Mouse (Mus musculus) neural tube, embryonic 12.5 days (tissue): ENCODE measurements around the gene Fstl3. TPM values are rescaled to one million over a fixed set of nuclear protein-coding genes. Genes with fewer than 3 reads are reported as not detected.

Experiments used
- ATAC-seq: fragments of 200-750 bp; cut with Nextera tagmentation; 2 replicates; pipeline ENCODE4 v1.8.0; 2017; ENCODE audit warnings: low read depth, mild to moderate bottlenecking, moderate TSS enrichment, moderate library complexity; ENCODE audit not compliant: low FRiP score
- H3K27ac ChIP-seq: fragments of 300-500 bp; sonication (generic); 2 replicates; pipeline ENCODE4 v1.5.1; 2016
- H3K27me3 ChIP-seq: fragments of 300-500 bp; sonication (generic); replicated peaks from 2 replicates; pipeline ENCODE4 v1.6.1; 2016; ENCODE audit warnings: mild to moderate bottlenecking
- H3K36me3 ChIP-seq: fragments of 300-500 bp; sonication (generic); 2 replicates; pipeline ENCODE4 v1.6.1; 2016; ENCODE audit warnings: mild to moderate bottlenecking
- H3K4me1 ChIP-seq: fragments of 300-500 bp; sonication (generic); 2 replicates; pipeline ENCODE4 v1.6.1; 2016
- H3K4me2 ChIP-seq: fragments of 300-500 bp; sonication (generic); replicated peaks from 2 replicates; pipeline ENCODE4 v1.6.1; 2016; ENCODE audit warnings: mild to moderate bottlenecking
- H3K4me3 ChIP-seq: fragments of 300-500 bp; sonication (generic); 2 replicates; pipeline ENCODE4 v1.5.1; 2016
- H3K9ac ChIP-seq: fragments of 300-500 bp; sonication (generic); 2 replicates; pipeline ENCODE4 v1.6.1; 2016; ENCODE audit warnings: mild to moderate bottlenecking
- H3K9me3 ChIP-seq: fragments of 300-500 bp; sonication (generic); 2 replicates; pipeline ENCODE4 v1.6.1; 2016; ENCODE audit warnings: mild to moderate bottlenecking
- WGBS: fragments of 180-500 bp; shearing (Covaris S2); methylation state at CpG from one replicate; pipeline ENCODE4 v1.1.7; 2016; 5-methylcytosine and 5-hydroxymethylcytosine counted together
- polyA plus RNA-seq: library from polyadenylated mRNA; unstranded; fragments of >200 nt; fragmentation: Nextera tagmentation; extraction: Ambion mirVana; gene quantifications from 2 replicates; pipeline ENCODE4 v1.2.1, GENCODE M21; 2016

The Fstl3 gene
- polyA plus RNA-seq, 1 experiment from 2014 or later, result 1.5 TPM

DNA sequence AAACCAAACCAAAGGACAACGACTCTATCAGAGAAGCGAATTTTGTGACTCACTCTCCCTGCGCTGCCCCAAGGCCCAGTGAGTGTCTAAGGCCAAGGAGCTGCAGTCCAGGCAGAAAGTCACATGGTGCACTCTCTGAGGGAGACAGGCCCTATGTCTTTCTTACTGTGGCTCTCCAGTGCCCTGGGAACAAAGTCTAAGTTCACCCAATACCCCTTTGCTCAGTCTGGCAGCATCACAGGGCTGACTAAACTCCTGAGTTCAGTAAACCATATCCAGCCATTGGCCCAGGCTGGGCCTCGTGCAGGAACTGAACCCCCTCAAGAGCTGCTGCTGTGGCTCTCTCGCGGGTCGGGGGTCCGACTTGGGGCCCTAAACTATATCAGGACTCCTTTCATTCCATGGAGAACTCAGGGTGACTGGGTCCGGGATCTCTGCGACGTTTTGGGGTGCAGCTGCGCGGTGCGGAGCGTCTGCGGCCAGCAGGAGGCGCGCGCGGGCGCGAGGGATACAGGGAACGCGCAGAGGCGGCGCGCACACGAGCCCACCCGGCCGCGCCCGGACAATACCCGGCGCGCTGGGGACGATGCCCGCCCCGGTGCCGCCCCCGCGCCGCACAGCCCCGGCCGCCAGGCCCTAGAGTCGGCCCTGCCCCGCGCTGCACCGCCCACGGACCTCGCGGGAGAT is 16.1 kb downstream of the Fstl3 start, which contains the start of gene Palm:
Gene Palm (plus strand): TSS at position 522 of the 687 bp plus-strand sequence.
- WGBS, result 6% methylated on average over 51 of the region's 51 CpGs
- H3K27ac ChIP-seq, result peak within 1 kb of the TSS; percentile 46
- H3K4me3 ChIP-seq, result peak within 1 kb of the TSS; percentile 92
- no peaks in the 10 kb centered on the region for H3K36me3 ChIP-seq
- peak within 1 kb of the TSS; percentile 98 for H3K9ac ChIP-seq
- no peaks in the 10 kb centered on the region for H3K9me3 ChIP-seq
- ATAC-seq, result peak; percentile 63
- H3K4me2 ChIP-seq, result peak within 1 kb of the TSS; percentile 70
- H3K4me1 ChIP-seq, result peaks cover 30% of the 10 kb centered on the region
- H3K27me3 ChIP-seq, result 0 out of 2 replicates have a peak, but pooled peaks cover 4% of the 10 kb centered on the region

DNA sequence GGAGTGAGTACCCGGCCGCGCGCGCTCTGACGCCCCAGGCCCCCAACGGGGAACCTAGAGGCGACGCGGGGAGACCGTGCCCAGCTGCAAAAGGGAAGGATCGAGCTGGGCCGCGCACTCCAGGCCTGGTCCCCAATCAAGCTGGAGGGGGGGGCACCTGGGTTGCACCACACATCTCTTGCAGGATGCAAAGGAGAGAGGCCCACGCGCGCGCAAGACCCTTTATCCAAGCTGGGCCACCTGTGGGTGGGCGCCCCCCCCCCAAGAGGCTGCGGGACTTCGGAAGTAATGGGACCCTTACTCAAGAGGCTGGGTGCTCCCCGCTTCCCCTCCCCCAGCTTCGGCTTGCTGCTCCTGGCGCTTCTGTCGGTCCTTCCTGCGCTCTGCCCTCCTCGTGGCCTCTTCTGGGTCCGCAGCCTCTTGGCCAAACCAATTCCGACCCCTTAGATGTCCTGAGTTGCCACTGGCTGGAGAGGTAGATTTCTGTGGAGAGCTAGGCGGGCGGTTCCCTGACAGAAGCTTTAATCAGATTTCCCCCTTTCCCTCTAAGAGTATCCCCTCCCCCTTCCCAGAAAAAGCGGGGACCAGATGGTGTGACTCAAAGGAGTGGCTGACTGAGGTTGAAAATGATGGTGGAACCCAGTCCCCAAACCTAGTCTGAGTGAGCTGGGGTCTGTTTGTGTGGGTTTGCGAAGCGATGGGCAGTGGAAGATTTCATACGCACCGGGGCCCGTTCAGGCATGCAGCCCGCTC is 16.8 kb downstream of the Fstl3 start:
- Histone ChIP-seq H3K4me2 (peak overlapping the region; percentile 70), H3K27ac (peak overlapping the region; percentile 46), H3K4me3 (peak overlapping the region; percentile 92), H3K36me3 (no peaks in the 10 kb centered on the region), H3K4me1 (peaks cover 33% of the 10 kb centered on the region), H3K9ac (peak overlapping the region; percentile 98), H3K9me3 (no peaks in the 10 kb centered on the region), H3K27me3 (0 out of 2 replicates have a peak, but pooled peaks cover 4% of the 10 kb centered on the region)
- ATAC-seq, result peak; percentile 36; the same call in 1 of the 2 replicates
- WGBS, result under 1% methylated on average over 38 of the region's 38 CpGs

DNA sequence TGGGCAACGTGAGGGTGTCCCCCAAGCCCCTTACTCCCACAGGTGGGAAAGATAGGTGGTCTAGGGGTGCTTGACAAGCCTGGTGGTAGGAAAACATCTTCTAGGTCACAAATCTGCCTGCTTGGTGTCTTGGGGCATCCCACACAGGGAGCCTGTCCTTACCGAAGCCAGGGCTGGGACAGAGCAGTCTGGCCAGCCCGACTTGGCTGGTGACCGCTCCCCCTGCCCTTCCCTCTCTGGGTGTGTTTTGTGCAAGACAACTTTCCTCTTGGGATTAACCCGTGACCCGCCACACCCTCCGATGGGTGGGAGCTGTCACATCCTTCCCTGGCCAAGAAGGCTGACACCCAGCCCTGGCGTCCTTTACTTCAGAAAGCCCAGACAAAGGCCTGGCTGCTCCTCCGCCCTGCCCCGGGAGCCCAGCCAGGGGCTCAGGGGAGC is 17.4 kb downstream of the Fstl3 start:
- Histone ChIP-seq H3K36me3 (no peaks in the 10 kb centered on the region), H3K27me3 (0 out of 2 replicates have a peak, but pooled peaks cover 1% of the 10 kb centered on the region), H3K4me1 (peaks cover 33% of the 10 kb centered on the region), H3K4me2 (peak overlapping the region; percentile 70), H3K4me3 (peak overlapping the region; percentile 92), H3K27ac (peak overlapping the region; percentile 46; the same call in 1 of the 2 replicates), H3K9ac (peak overlapping the region; percentile 98), H3K9me3 (no peaks in the 10 kb centered on the region)
- peak; percentile 43; the same call in 1 of the 2 replicates for ATAC-seq
- WGBS, result 7% methylated on average over 10 of the region's 10 CpGs

DNA sequence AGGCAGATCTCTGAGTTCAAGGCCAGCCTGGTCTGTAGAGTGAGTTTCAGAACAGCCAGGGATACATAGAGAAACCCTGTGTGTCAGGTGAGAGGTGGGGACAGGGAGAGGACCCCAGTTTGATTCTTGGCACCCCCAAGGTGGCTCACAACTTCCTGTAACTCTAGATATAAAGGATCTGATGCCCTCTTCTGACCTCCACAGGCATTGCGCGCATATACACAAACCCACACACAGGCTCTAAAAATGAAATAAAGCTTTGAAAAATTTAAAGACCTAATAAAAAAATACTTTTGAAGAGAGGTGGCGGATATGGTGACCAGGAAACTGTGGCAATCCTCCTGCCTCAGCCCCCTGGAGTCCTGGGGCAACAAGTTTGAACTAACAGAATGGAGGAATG is 18.8 kb downstream of the Fstl3 start:
- Histone ChIP-seq H3K9ac (no peak overlapping the region), H3K4me3 (no peak overlapping the region), H3K9me3 (no peaks in the 10 kb centered on the region), H3K27me3 (no peaks in the 10 kb centered on the region), H3K4me1 (peaks cover 37% of the 10 kb centered on the region), H3K27ac (no peak overlapping the region), H3K36me3 (0 out of 2 replicates have a peak, but pooled peaks cover 3% of the 10 kb centered on the region), H3K4me2 (0 out of 2 replicates have a peak overlapping the region, but pooled peaks have one; percentile 3)
- ATAC-seq, result no peak
- 98% methylated on average over 3 of the region's 3 CpGs for WGBS

DNA sequence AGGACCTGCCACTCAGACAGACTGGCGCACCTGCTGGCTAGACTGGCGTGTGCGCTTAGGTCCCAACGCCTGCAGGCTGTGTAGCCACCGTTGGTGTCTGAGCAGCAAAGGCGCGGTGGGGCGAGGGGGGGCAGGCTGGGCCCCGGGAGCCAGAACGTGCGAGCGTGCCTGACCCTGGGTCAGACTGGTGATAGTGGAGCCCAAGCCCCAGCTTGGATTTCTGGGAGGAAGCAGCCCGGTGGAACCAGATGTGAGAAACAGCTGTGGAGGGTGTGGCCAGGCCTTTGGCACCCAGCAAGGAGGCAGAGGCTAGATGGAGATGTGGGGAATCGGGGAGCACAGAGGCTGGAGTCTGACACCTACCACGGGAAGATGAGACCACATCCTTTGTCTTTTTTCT is 20.3 kb downstream of the Fstl3 start:
- Histone ChIP-seq H3K9ac (peak overlapping the region; percentile 26; the same call in 1 of the 2 replicates), H3K36me3 (0 out of 2 replicates have a peak, but pooled peaks cover 3% of the 10 kb centered on the region), H3K4me3 (peak overlapping the region; percentile 15)

DNA sequence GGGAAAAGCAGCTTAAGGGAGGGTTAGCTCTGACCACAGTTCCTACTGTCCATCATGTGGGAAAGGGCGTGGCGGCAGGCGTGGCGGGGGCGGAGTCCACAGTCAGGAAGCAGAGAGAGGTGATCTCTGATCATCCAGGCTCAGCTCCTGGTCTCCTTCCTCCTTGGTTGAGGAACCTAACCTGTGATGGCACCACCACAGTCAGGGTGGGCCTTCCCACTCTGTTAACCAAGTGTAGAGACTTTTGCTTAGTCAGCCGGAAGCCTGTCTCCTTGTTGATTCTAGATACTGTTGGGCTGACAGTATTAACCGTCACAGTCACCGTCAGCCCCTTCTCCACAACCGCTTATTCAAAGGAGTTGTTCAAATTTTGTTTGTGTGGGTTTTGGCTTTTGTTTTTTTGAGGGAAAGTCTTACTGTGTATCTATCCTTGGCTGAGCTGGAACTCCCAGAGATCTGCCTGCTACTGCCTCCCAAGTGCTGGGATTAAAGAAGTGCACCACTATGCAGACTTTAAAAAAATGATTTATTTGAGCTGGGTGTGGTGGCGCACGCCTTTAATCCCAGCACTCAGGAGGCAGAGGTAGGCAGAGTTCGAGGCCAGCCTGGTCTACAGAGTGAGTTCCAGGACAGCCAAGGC is 21.3 kb downstream of the Fstl3 start:
- H3K4me1 ChIP-seq, result peaks cover 57% of the 10 kb centered on the region
- H3K4me3 ChIP-seq, result no peak overlapping the region
- whole genome bisulfite sequencing, result 91% methylated on average over 12 of the region's 12 CpGs
- H3K9ac ChIP-seq, result no peak overlapping the region
- no peak overlapping the region for H3K27ac ChIP-seq
- ATAC-seq, result no peak
- no peaks in the 10 kb centered on the region for H3K9me3 ChIP-seq
- H3K27me3 ChIP-seq, result no peaks in the 10 kb centered on the region
- no peak overlapping the region for H3K4me2 ChIP-seq
- 0 out of 2 replicates have a peak, but pooled peaks cover 3% of the 10 kb centered on the region for H3K36me3 ChIP-seq

More for the DNA sequence above, 20.3 kb downstream of the Fstl3 start:
- no peaks in the 10 kb centered on the region for H3K27me3 ChIP-seq
- H3K4me2 ChIP-seq, result peak overlapping the region; percentile 40
- no peaks in the 10 kb centered on the region for H3K9me3 ChIP-seq
- H3K4me1 ChIP-seq, result peaks cover 49% of the 10 kb centered on the region
- no peak for ATAC-seq
- peak overlapping the region; percentile 27; the same call in 1 of the 2 replicates for H3K27ac ChIP-seq
- 42% methylated on average over 15 of the region's 15 CpGs for WGBS

DNA sequence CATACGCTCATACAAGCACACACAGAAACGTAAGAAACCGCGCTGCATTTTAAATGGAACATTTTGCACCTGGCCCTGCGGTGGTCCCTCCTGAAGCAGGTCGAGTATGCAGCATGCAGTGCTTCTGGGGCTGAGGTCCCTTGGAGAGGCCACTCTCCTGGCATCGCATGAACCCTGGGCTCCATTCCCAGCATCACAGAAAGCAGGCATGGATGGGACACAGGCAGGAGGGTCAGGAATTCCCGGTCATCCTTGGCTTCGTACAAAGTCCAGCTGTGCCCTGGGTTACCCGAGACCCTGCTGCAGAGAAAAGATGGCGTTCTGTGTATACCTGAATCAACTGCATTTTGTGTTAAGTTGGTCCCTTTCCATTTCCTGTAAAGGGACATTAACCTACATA is 23.4 kb downstream of the Fstl3 start:
- Histone ChIP-seq H3K4me3 (no peak overlapping the region), H3K4me1 (peaks cover 65% of the 10 kb centered on the region), H3K4me2 (no peak overlapping the region), H3K9ac (no peak overlapping the region), H3K27ac (no peak overlapping the region; the same call in 1 of the 2 replicates), H3K27me3 (no peaks in the 10 kb centered on the region), H3K36me3 (0 out of 2 replicates have a peak, but pooled peaks cover 3% of the 10 kb centered on the region), H3K9me3 (no peaks in the 10 kb centered on the region)
- WGBS, result 82% methylated on average over 11 of the region's 11 CpGs
- no peak for ATAC-seq

DNA sequence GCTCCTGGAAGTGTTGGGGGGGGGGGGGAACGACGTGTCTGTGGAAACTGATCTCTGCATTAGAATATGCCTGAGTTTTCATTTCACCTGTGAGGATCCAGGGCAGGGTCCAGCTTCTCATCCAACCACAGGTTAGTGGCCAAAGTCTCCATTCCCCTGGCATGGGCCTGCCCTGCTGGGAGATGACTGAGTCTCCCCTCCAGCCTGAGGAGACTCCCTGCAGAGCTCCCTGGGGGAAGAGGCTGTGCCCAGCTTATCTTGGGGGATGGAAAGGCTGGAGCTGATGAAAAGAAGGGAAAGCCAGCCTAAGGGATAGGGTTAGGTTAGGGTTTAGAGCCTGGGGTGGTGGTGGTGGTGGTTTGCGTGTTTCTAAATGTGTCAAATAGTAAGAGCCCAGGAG is 24.8 kb downstream of the Fstl3 start:
- H3K27me3 ChIP-seq, result no peaks in the 10 kb centered on the region
- H3K36me3 ChIP-seq, result peaks cover 6% of the 10 kb centered on the region; the same call in 1 of the 2 replicates
- peak overlapping the region; percentile 34 for H3K4me2 ChIP-seq
- H3K4me3 ChIP-seq, result no peak overlapping the region
- H3K27ac ChIP-seq, result no peak overlapping the region; the same call in 1 of the 2 replicates
- H3K9me3 ChIP-seq, result no peaks in the 10 kb centered on the region
- WGBS, result 43% methylated on average over 3 of the region's 3 CpGs
- H3K4me1 ChIP-seq, result peaks cover 73% of the 10 kb centered on the region
- H3K9ac ChIP-seq, result no peak overlapping the region
- no peak for ATAC-seq

DNA sequence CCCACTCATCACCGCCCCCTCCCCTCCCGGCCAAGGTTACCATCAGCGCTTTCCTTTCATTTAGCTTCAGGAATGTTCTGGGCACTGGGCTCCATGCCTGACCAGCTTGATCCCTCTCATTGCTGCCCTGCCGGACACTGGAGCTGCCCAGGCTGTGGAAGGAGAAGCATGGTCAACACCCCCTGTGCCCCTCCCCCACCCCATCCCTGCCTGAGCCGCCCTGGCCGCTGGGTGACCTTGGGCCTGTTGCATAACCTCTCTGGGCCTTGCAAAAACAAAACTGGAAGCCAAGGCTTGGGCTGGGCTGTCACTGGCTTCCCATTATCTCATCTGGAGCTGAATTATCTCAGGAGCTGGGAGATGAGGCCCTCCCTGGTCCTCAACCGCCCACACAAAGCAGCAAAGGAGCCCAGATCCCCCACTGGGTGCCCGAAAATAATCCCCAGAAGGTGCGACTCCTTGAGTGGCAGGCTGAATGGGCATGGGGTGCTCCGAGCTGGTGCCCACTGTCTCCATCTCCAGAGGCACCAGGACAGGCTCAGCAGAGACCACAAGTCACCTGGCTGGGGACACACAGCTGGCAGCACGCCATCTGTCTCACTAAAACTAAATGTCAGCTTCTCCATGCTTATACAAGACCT is 25.4 kb downstream of the Fstl3 start:
- Histone ChIP-seq H3K27ac (peak overlapping the region; percentile 91), H3K36me3 (peaks cover 12% of the 10 kb centered on the region; the same call in 1 of the 2 replicates), H3K4me3 (no peak overlapping the region), H3K4me1 (peaks cover 75% of the 10 kb centered on the region), H3K9ac (peak overlapping the region; percentile 13; the same call in 1 of the 2 replicates), H3K9me3 (no peaks in the 10 kb centered on the region), H3K4me2 (peak overlapping the region; percentile 34), H3K27me3 (no peaks in the 10 kb centered on the region)
- ATAC-seq, result no peak
- 41% methylated on average over 11 of the region's 11 CpGs for WGBS

DNA sequence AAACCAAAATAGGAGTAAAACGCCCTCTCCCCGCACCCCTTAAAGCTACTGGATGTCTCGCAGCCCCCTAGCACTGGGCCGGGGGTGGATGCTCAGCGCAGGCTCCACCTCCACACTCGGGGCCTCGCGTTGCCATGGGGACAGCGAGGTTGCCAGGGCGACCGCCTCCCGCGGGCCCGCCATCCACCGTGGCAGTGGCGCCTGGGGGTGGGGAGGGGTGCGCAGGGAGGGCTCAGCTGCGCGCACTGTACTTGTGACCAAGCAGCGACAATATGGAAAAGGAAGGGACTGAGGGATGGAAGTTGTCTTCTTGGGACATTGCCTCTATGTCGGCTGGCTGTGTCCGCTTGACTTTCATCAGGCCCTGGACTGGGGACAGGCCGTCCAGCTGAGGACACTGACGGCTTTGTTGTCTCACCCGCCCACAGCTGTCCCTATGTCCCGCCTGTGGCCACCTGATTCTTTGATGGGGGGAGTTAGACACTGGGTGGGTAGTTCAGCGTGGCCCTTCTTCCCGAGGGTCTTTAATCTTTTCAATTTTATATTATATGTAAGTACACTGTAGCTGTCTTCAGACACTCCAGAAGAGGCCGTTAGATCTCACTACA is 26.7 kb downstream of the Fstl3 start:
- peak; percentile 93 for ATAC-seq
- WGBS, result 3% methylated on average over 29 of the region's 29 CpGs
- peaks cover 25% of the 10 kb centered on the region for H3K36me3 ChIP-seq
- H3K4me3 ChIP-seq, result peak overlapping the region; percentile 20; the same call in 1 of the 2 replicates
- peaks cover 74% of the 10 kb centered on the region for H3K4me1 ChIP-seq
- H3K27me3 ChIP-seq, result no peaks in the 10 kb centered on the region
- peak overlapping the region; percentile 91 for H3K27ac ChIP-seq
- peak overlapping the region; percentile 10; the same call in 1 of the 2 replicates for H3K9ac ChIP-seq
- H3K9me3 ChIP-seq, result no peaks in the 10 kb centered on the region
- H3K4me2 ChIP-seq, result peak overlapping the region; percentile 62

DNA sequence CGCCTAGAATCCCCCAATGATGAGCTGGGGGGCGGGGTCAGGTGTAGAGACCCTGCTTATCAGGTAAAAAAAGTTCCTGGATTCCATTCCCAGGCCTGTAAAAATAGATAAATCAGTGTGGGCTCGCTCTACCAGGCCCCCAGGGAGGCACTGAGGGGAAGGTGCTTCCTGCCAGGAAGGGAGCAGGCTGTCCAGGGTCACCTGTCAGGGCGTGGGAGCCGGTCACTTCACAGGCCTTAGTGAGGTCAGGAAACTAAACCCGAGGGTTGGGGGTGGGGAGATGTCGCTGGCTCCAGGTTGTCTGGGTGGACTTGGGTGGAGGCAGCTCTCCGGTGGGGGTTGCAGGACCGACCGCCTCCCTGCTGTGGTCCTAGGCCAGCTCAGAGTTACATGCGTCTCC is 28.6 kb downstream of the Fstl3 start:
- Histone ChIP-seq H3K4me1 (peaks cover 69% of the 10 kb centered on the region), H3K4me2 (no peak overlapping the region), H3K36me3 (peaks cover 38% of the 10 kb centered on the region), H3K27ac (no peak overlapping the region), H3K9me3 (no peaks in the 10 kb centered on the region), H3K4me3 (no peak overlapping the region), H3K9ac (no peak overlapping the region), H3K27me3 (no peaks in the 10 kb centered on the region)
- WGBS, result 84% methylated on average over 11 of the region's 11 CpGs
- no peak for ATAC-seq
